Mouse (Mus musculus): ENCODE results near the gene Jag2. TPM values are rescaled to one million over a fixed set of nuclear protein-coding genes. Genes with fewer than 3 reads are reported as not detected.

Gene Jag2
- polyA plus RNA-seq (2014; fragmentation: Nextera tagmentation; extraction: Ambion mirVana), result 3.0 and 3.2 TPM in 2 replicates

- peaks cover 43% of the 10 kb centered on the region for H3K27me3 ChIP-seq (ENCODE audit: control insufficient read depth, insufficient read depth, low read length)
- H3K27ac ChIP-seq (ENCODE audit: low read depth, low read length), result peak within 1 kb of the TSS; percentile 35
- peaks cover 13% of the 10 kb centered on the region for H3K4me1 ChIP-seq (ENCODE audit: control insufficient read depth, insufficient read depth, low read length)
- no peaks in the 10 kb centered on the region for H3K36me3 ChIP-seq (ENCODE audit: control insufficient read depth, insufficient read depth, low read length)
- H3K9ac ChIP-seq (ENCODE audit: low read length), result peak within 1 kb of the TSS; percentile 63
- H3K9me3 ChIP-seq (ENCODE audit: control insufficient read depth, low read length), result no peaks in the 10 kb centered on the region
- peak within 1 kb of the TSS; percentile 77 for H3K4me2 ChIP-seq
- ATAC-seq (ENCODE audit: low FRiP score) (peak; percentile 74), DNase-seq (ENCODE audit: low spot score, missing footprints) (peak; percentile 95)
- WGBS, result 1% methylated on average over 55 of the region's 85 CpGs
- H3K4me3 ChIP-seq (ENCODE audit: low read depth, low read length), result peak within 1 kb of the TSS; percentile 56
Measured at GRCm38 (mm10) chr12:112929562-112930352, at the start of gene Jag2. Jag2 (minus strand) TSS chr12:112929776.

- WGBS, result 42% methylated on average over 12 of the region's 12 CpGs
- ATAC-seq (ENCODE audit: low FRiP score), result no peak
Measured at GRCm38 (mm10) chr12:112977156-112977555, 47.6 kb upstream of the Jag2 start.

GRCm38 (mm10) chr12:112976371-112977073 lies 46.9 kb upstream of the Jag2 start, which contains the start of gene Btbd6:
Btbd6 (plus strand) TSS chr12:112976482.
- Histone ChIP-seq H3K9ac (ENCODE audit: low read length) (peak within 1 kb of the TSS; percentile 81), H3K4me2 (peak within 1 kb of the TSS; percentile 92), H3K36me3 (ENCODE audit: control insufficient read depth, insufficient read depth, low read length) (peaks cover 29% of the 10 kb centered on the region), H3K27ac (ENCODE audit: low read depth, low read length) (peak within 1 kb of the TSS; percentile 58), H3K27me3 (ENCODE audit: control insufficient read depth, insufficient read depth, low read length) (no peaks in the 10 kb centered on the region), H3K9me3 (ENCODE audit: control insufficient read depth, low read length) (no peaks in the 10 kb centered on the region), H3K4me3 (ENCODE audit: low read depth, low read length) (peak within 1 kb of the TSS; percentile 51), H3K4me1 (ENCODE audit: control insufficient read depth, insufficient read depth, low read length) (peaks cover 11% of the 10 kb centered on the region)
- DNase-seq (ENCODE audit: low spot score, missing footprints), result peak; percentile 97
- under 1% methylated on average over 80 of the region's 80 CpGs for WGBS
- ATAC-seq (ENCODE audit: low FRiP score), result peak; percentile 97

More at GRCm38 (mm10) chr12:112977156-112977555, 47.6 kb upstream of the Jag2 start:
- peak overlapping the region; percentile 81 for H3K9ac ChIP-seq (ENCODE audit: low read length)
- H3K9me3 ChIP-seq (ENCODE audit: control insufficient read depth, low read length), result no peaks in the 10 kb centered on the region
- peak overlapping the region; percentile 92 for H3K4me2 ChIP-seq
- H3K4me1 ChIP-seq (ENCODE audit: control insufficient read depth, insufficient read depth, low read length), result peaks cover 11% of the 10 kb centered on the region
- no peaks in the 10 kb centered on the region for H3K27me3 ChIP-seq (ENCODE audit: control insufficient read depth, insufficient read depth, low read length)
- no peak for DNase-seq (ENCODE audit: low spot score, missing footprints)
- peaks cover 23% of the 10 kb centered on the region for H3K36me3 ChIP-seq (ENCODE audit: control insufficient read depth, insufficient read depth, low read length)
- peak overlapping the region; percentile 58; the same call in 1 of the 2 replicates for H3K27ac ChIP-seq (ENCODE audit: low read depth, low read length)
- H3K4me3 ChIP-seq (ENCODE audit: low read depth, low read length), result peak overlapping the region; percentile 51

- Histone ChIP-seq H3K27me3 (ENCODE audit: control insufficient read depth, insufficient read depth, low read length) (no peaks in the 10 kb centered on the region), H3K27ac (ENCODE audit: low read depth, low read length) (no peak overlapping the region), H3K4me2 (no peak overlapping the region), H3K4me1 (ENCODE audit: control insufficient read depth, insufficient read depth, low read length) (peaks cover 11% of the 10 kb centered on the region), H3K36me3 (ENCODE audit: control insufficient read depth, insufficient read depth, low read length) (peaks cover 33% of the 10 kb centered on the region), H3K9ac (ENCODE audit: low read length) (no peak overlapping the region), H3K4me3 (ENCODE audit: low read depth, low read length) (no peak overlapping the region), H3K9me3 (ENCODE audit: control insufficient read depth, low read length) (no peaks in the 10 kb centered on the region)
- no peak for ATAC-seq (ENCODE audit: low FRiP score)
- DNase-seq (ENCODE audit: low spot score, missing footprints), result no peak
- 89% methylated on average over 9 of the region's 9 CpGs for WGBS
Measured at GRCm38 (mm10) chr12:112974736-112975135, 45.2 kb upstream of the Jag2 start.

GRCm38 (mm10) chr12:112969616-112970015 lies 40.0 kb upstream of the Jag2 start:
- ATAC-seq (ENCODE audit: low FRiP score) (no peak), DNase-seq (ENCODE audit: low spot score, missing footprints) (no peak)
- Histone ChIP-seq H3K4me2 (no peak overlapping the region), H3K4me3 (ENCODE audit: low read depth, low read length) (no peak overlapping the region), H3K4me1 (ENCODE audit: control insufficient read depth, insufficient read depth, low read length) (no peaks in the 10 kb centered on the region), H3K9me3 (ENCODE audit: control insufficient read depth, low read length) (no peaks in the 10 kb centered on the region), H3K36me3 (ENCODE audit: control insufficient read depth, insufficient read depth, low read length) (peaks cover 44% of the 10 kb centered on the region), H3K9ac (ENCODE audit: low read length) (no peak overlapping the region), H3K27me3 (ENCODE audit: control insufficient read depth, insufficient read depth, low read length) (no peaks in the 10 kb centered on the region), H3K27ac (ENCODE audit: low read depth, low read length) (no peak overlapping the region)
- WGBS, result 88% methylated on average over 6 of the region's 6 CpGs

- no peaks in the 10 kb centered on the region for H3K9me3 ChIP-seq (ENCODE audit: control insufficient read depth, low read length)
- DNase-seq (ENCODE audit: low spot score, missing footprints) (no peak), ATAC-seq (ENCODE audit: low FRiP score) (no peak)
- H3K36me3 ChIP-seq (ENCODE audit: control insufficient read depth, insufficient read depth, low read length), result peaks cover 47% of the 10 kb centered on the region
- H3K4me3 ChIP-seq (ENCODE audit: low read depth, low read length), result no peak overlapping the region
- H3K27me3 ChIP-seq (ENCODE audit: control insufficient read depth, insufficient read depth, low read length), result no peaks in the 10 kb centered on the region
- no peak overlapping the region for H3K9ac ChIP-seq (ENCODE audit: low read length)
- H3K4me2 ChIP-seq, result no peak overlapping the region
- H3K27ac ChIP-seq (ENCODE audit: low read depth, low read length), result no peak overlapping the region
- H3K4me1 ChIP-seq (ENCODE audit: control insufficient read depth, insufficient read depth, low read length), result no peaks in the 10 kb centered on the region
- 66% methylated on average over 8 of the region's 8 CpGs for WGBS
Measured at GRCm38 (mm10) chr12:112968943-112969342, 39.4 kb upstream of the Jag2 start.

GRCm38 (mm10) chr12:112965783-112966182 lies 36.2 kb upstream of the Jag2 start:
- ATAC-seq (ENCODE audit: low FRiP score), result no peak
- no peaks in the 10 kb centered on the region for H3K27me3 ChIP-seq (ENCODE audit: control insufficient read depth, insufficient read depth, low read length)
- peaks cover 38% of the 10 kb centered on the region for H3K36me3 ChIP-seq (ENCODE audit: control insufficient read depth, insufficient read depth, low read length)
- 96% methylated on average over 13 of the region's 13 CpGs for WGBS
- no peak overlapping the region for H3K4me3 ChIP-seq (ENCODE audit: low read depth, low read length)
- no peaks in the 10 kb centered on the region for H3K4me1 ChIP-seq (ENCODE audit: control insufficient read depth, insufficient read depth, low read length)
- H3K27ac ChIP-seq (ENCODE audit: low read depth, low read length), result no peak overlapping the region
- no peak overlapping the region for H3K9ac ChIP-seq (ENCODE audit: low read length)
- DNase-seq (ENCODE audit: low spot score, missing footprints), result no peak
- H3K4me2 ChIP-seq, result no peak overlapping the region
- no peaks in the 10 kb centered on the region for H3K9me3 ChIP-seq (ENCODE audit: control insufficient read depth, low read length)

- Histone ChIP-seq H3K27ac (ENCODE audit: low read depth, low read length) (no peak overlapping the region), H3K36me3 (ENCODE audit: control insufficient read depth, insufficient read depth, low read length) (peaks cover 36% of the 10 kb centered on the region), H3K4me2 (no peak overlapping the region), H3K4me3 (ENCODE audit: low read depth, low read length) (no peak overlapping the region), H3K9ac (ENCODE audit: low read length) (no peak overlapping the region), H3K4me1 (ENCODE audit: control insufficient read depth, insufficient read depth, low read length) (no peaks in the 10 kb centered on the region), H3K9me3 (ENCODE audit: control insufficient read depth, low read length) (no peaks in the 10 kb centered on the region), H3K27me3 (ENCODE audit: control insufficient read depth, insufficient read depth, low read length) (no peaks in the 10 kb centered on the region)
- DNase-seq (ENCODE audit: low spot score, missing footprints), result no peak
- WGBS, result 89% methylated on average over 5 of the region's 5 CpGs
- no peak for ATAC-seq (ENCODE audit: low FRiP score)
Measured at GRCm38 (mm10) chr12:112961872-112962271, 32.3 kb upstream of the Jag2 start.

- DNase-seq (ENCODE audit: low spot score, missing footprints) (no peak), ATAC-seq (ENCODE audit: low FRiP score) (no peak)
- no peak overlapping the region for H3K4me2 ChIP-seq
- H3K9me3 ChIP-seq (ENCODE audit: control insufficient read depth, low read length), result no peaks in the 10 kb centered on the region
- H3K4me3 ChIP-seq (ENCODE audit: low read depth, low read length), result no peak overlapping the region
- H3K27ac ChIP-seq (ENCODE audit: low read depth, low read length), result no peak overlapping the region
- no peaks in the 10 kb centered on the region for H3K27me3 ChIP-seq (ENCODE audit: control insufficient read depth, insufficient read depth, low read length)
- WGBS, result 90% methylated on average over 7 of the region's 7 CpGs
- peaks cover 32% of the 10 kb centered on the region for H3K36me3 ChIP-seq (ENCODE audit: control insufficient read depth, insufficient read depth, low read length)
- H3K4me1 ChIP-seq (ENCODE audit: control insufficient read depth, insufficient read depth, low read length), result no peaks in the 10 kb centered on the region
- H3K9ac ChIP-seq (ENCODE audit: low read length), result no peak overlapping the region
Measured at GRCm38 (mm10) chr12:112961428-112961827, 31.9 kb upstream of the Jag2 start.

All from midbrain, embryonic 11.5 days (tissue).